Mouse (Mus musculus) E14TG2a.4 (cell line): ENCODE data around the gene Mmel1.

ENCODE experiments used
- CTCF ChIP-seq: conservative IDR thresholded peaks from 2 replicates; pipeline ENCODE4 v1.5.1; 2014; ENCODE audit warnings: low read length
- NANOG ChIP-seq: IDR thresholded peaks from 2 replicates; pipeline ENCODE4 v1.6.1; 2014; ENCODE audit warnings: borderline replicate concordance, low read length, mixed read lengths

- TF ChIP-seq CTCF (no peak), NANOG (no peak)
These were observed at the start of gene Mmel1 for GRCm38 (mm10) chr4:154869440-154869839.
